Mouse (Mus musculus) heart, adult 2 months (tissue): ENCODE measurements around the gene Timp2. TPM values are rescaled to one million over a fixed set of nuclear protein-coding genes. Genes with fewer than 3 reads are reported as not detected.

ENCODE experiments used
- DNase-seq, 2 experiments: peaks; one replicate each; pipeline ENCODE4 v3.0.0; 2021
- H3K27ac ChIP-seq: fragments of 200-600 bp; 2 replicates; pipeline ENCODE4 v1.8.1; 2022
- H3K27me3 ChIP-seq: fragments of 200-500 bp; 2 replicates; pipeline ENCODE4 v1.6.1; 2012; ENCODE audit warnings: mild to moderate bottlenecking, low read length, inconsistent platforms, mixed read lengths; ENCODE audit not compliant: control insufficient read depth, insufficient read depth
- H3K36me3 ChIP-seq: fragments of 200-500 bp; 2 replicates; pipeline ENCODE4 v1.6.1; 2012; ENCODE audit warnings: low read length, inconsistent platforms; ENCODE audit not compliant: control insufficient read depth, insufficient read depth
- H3K4me1 ChIP-seq: fragments of 200-500 bp; 2 replicates; pipeline ENCODE4 v1.6.1; 2011; ENCODE audit warnings: low read length; ENCODE audit not compliant: control insufficient read depth, insufficient read depth
- H3K4me3 ChIP-seq: fragments of 200-600 bp; 2 replicates; pipeline ENCODE4 v1.8.1; 2022
- H3K79me2 ChIP-seq: fragments of 200-500 bp; replicated peaks from 2 replicates; pipeline ENCODE4 v1.6.1; 2012; ENCODE audit warnings: mild to moderate bottlenecking, inconsistent platforms, low read length, moderate library complexity, mixed read lengths; ENCODE audit not compliant: control insufficient read depth, insufficient read depth
- H3K9ac ChIP-seq: fragments of 200-500 bp; 2 replicates; pipeline ENCODE4 v1.6.1; 2012; ENCODE audit warnings: low read depth, mild to moderate bottlenecking, control low read depth, inconsistent platforms, low read length, mixed read lengths
- CTCF ChIP-seq: fragments of 200-600 bp; IDR thresholded peaks from 2 replicates; pipeline ENCODE4 v1.8.1; 2022; ENCODE audit warnings: antibody characterized with exemption, mild to moderate bottlenecking, moderate library complexity
- EP300 ChIP-seq: fragments of 200-500 bp; IDR thresholded peaks from 2 replicates; pipeline ENCODE4 v1.6.1; 2011; ENCODE audit warnings: low read depth, low read length, control low read depth; ENCODE audit not compliant: insufficient read depth
- POLR2A ChIP-seq: fragments of 200-500 bp; IDR thresholded peaks from 2 replicates; pipeline ENCODE4 v1.6.1; 2011; ENCODE audit warnings: mild to moderate bottlenecking, low read depth, low read length, control low read depth; ENCODE audit not compliant: insufficient read depth
- WGBS: fragments of 180-500 bp; shearing (Covaris S2); methylation state at CpG from one replicate; pipeline ENCODE4 v1.1.7; 2018; 5-methylcytosine and 5-hydroxymethylcytosine counted together
- intact Hi-C: fragments of 180-260 bp; cut with DNase I; formaldehyde crosslinking; loops from one replicate; pipeline ENCODE4 v1.15.1; 2025
- long read RNA-seq: library from polyadenylated mRNA; stranded (forward); transcript quantifications from one replicate; pipeline ENCODE4 v2.0.0, GENCODE M21; 2021
- polyA plus RNA-seq: library from polyadenylated mRNA; depleted of rRNA; stranded (reverse); fragments of >200 nt; gene quantifications from 2 replicates; pipeline ENCODE4 v1.2.3, GENCODE M21; 2012; rRNA removed
- total RNA-seq, 2 experiments: library from RNA; stranded (reverse); gene quantifications; 2 replicates each; pipeline ENCODE4 v1.2.3; 2021

Timp2 gene
- total RNA-seq (100 to 1,000 TPM in 1 of 2 experiments, 10 to 100 TPM in 1; 99.2 to 109 TPM), polyA plus RNA-seq (98.9 and 121 TPM in 2 replicates)
- long read RNA-seq, transcript Timp2-201 (5 exons, 3,709 nt), result major isoform, 82 of 97 reads
- long read RNA-seq, partial matches to known transcripts, result 15 of 97 reads
- long read RNA-seq, other reads (novel, unspliced or antisense), result 0 of 97 reads

DNA sequence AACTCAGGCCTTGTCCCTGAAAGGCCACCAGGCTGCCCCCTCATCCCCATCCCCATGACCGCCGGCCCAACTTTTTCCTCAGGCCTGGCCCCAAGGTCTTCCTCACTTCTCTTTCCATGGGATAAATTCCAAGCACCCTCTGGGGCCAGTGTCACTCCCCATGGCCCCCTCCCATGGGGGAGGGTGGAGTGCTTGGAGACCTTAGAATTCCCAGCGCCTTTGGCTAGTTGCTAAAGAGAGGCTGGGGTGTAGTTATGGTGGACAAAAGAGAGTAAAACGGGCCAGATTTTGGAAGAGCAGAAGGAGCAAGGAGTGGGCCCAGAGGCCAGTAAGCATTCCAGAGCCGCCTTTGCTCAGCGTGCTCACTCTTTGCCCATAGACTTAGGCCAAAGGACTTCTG is at the start of gene Timp2:
Timp2 (minus strand) TSS at position 101 of the 400 bp plus-strand sequence.
- H3K79me2 ChIP-seq, result no peaks in the 10 kb centered on the region
- H3K36me3 ChIP-seq, result no peaks in the 10 kb centered on the region
- no peaks in the 10 kb centered on the region for H3K27me3 ChIP-seq
- peak within 1 kb of the TSS; percentile 62 for H3K4me3 ChIP-seq
- H3K27ac ChIP-seq, result peak within 1 kb of the TSS; percentile 85
- TF ChIP-seq POLR2A, result no peak
- no peak for TF ChIP-seq CTCF
- TF ChIP-seq EP300, result no peak
- intact Hi-C loops, result loop anchor here (1.0 kb wide), 1 partner anchor 38 kb away; no protein-coding TSS in a partner anchor
- DNase-seq, result no peak
- H3K4me1 ChIP-seq, result peaks cover 2% of the 10 kb centered on the region
- peak within 1 kb of the TSS; percentile 74 for H3K9ac ChIP-seq
- 49% methylated on average over 6 of the region's 6 CpGs for WGBS

DNA sequence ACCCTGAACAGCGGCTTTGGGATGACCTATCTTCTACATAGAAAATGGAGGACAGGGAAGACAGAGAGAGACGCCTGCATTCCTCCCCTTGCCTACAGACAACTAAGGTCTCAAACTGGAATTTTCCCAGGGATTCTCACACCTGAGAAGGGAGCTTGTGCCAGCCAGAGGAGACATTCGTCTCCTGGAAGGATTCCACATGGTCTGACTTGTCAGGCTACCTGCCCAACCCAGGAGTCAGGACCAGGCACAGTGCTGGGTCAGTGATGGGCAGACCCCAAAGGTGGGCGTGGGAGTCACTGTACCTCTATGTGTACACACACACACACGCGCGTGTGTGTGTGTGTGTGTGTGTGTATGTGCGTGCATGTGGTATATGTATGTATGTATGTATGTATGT is 49.8 kb upstream of the Timp2 start:
- intact Hi-C loops, result no loop called here

DNA sequence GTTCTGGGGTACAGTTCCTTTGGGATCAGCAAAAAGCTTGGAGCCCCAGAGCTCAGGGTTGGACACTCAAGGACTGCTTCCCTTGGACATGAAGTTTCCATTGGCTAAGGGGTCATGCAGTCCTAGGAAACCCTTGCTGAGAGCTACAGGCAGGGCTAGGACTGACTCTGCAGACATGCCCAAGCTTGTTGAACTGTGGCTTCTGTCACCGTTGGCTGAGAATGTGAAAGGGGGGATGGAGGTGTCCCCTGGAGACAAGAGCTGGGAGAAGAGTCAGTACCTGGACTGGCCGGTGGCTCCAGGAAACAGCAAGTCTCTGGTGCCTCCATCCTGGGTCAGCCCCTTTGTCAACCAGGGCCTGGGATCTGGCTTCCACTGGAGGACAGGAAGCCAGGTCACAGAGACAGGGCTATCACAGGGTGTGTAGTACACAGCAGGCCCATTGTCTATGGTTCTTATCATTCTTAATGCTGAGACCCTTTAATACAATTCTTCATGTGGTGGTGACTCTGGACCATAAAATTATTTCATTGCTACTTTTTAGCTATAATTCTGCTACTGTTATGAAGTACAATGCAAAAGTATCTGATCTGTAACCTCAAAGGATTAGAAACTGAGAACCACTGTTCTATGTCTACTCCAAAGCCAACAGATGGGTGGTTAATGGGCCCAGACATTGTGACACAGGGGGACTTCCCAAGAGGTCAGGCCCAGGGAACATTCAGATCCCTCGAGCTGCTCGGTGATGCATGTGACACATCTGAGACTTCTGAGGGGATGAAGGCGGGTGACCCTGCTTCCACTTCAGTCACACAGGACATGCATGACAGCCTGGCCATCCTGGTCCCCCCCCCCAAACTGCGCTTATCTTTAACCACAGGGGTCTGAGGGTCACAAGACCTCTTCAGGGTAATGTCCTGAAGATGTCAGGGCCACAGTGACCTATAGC is 48.7 kb upstream of the Timp2 start:
- Histone ChIP-seq H3K79me2 (no peaks in the 10 kb centered on the region), H3K4me1 (peaks cover 19% of the 10 kb centered on the region), H3K4me3 (no peak overlapping the region), H3K9ac (no peak overlapping the region), H3K27ac (peak overlapping the region; percentile 15), H3K27me3 (no peaks in the 10 kb centered on the region), H3K36me3 (no peaks in the 10 kb centered on the region; the same call in 1 of the 2 replicates)
- intact Hi-C loops, result no loop called here
- whole genome bisulfite sequencing, result 59% methylated on average over 6 of the region's 6 CpGs
- peak in 1 of 2 experiments; percentile 18 for DNase-seq
- TF ChIP-seq EP300 (no peak), CTCF (no peak), POLR2A (no peak)

More for the DNA sequence above, 49.8 kb upstream of the Timp2 start:
- DNase-seq, result no peak
- H3K4me1 ChIP-seq, result peaks cover 11% of the 10 kb centered on the region
- WGBS, result 94% methylated on average over 8 of the region's 8 CpGs
- H3K4me3 ChIP-seq, result no peak overlapping the region
- no peaks in the 10 kb centered on the region for H3K27me3 ChIP-seq
- H3K36me3 ChIP-seq, result no peaks in the 10 kb centered on the region; the same call in 1 of the 2 replicates
- TF ChIP-seq EP300 (no peak), POLR2A (no peak), CTCF (no peak)
- H3K79me2 ChIP-seq, result no peaks in the 10 kb centered on the region
- H3K9ac ChIP-seq, result no peak overlapping the region
- no peak overlapping the region for H3K27ac ChIP-seq

DNA sequence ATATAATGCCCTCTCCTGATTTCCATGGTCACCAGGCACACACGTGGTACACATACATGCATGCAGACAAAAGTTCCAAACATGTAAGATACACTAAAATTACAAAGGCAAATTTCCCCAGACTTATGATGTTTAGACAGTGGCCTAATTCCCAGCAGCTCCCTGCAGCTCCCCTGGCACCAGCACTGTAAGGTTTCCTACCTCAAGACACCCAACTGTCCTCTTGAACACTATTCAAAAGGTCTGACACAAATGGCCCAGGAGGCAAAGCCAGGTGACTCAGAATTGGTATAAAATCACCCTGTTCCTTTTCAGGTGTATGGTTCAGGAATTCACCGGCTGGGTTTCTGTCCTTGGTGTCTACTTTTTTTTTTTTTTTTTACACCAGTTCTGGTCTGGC is 47.6 kb upstream of the Timp2 start:
- TF ChIP-seq EP300 (no peak), POLR2A (no peak), CTCF (no peak)
- no peak for DNase-seq
- H3K36me3 ChIP-seq, result no peaks in the 10 kb centered on the region; the same call in 1 of the 2 replicates
- H3K4me1 ChIP-seq, result peaks cover 19% of the 10 kb centered on the region
- no peaks in the 10 kb centered on the region for H3K27me3 ChIP-seq
- H3K27ac ChIP-seq, result peak overlapping the region; percentile 96
- no peaks in the 10 kb centered on the region for H3K79me2 ChIP-seq
- H3K4me3 ChIP-seq, result no peak overlapping the region
- intact Hi-C loops, result no loop called here
- no peak overlapping the region for H3K9ac ChIP-seq
- WGBS, result 95% methylated on average over 2 of the region's 2 CpGs

DNA sequence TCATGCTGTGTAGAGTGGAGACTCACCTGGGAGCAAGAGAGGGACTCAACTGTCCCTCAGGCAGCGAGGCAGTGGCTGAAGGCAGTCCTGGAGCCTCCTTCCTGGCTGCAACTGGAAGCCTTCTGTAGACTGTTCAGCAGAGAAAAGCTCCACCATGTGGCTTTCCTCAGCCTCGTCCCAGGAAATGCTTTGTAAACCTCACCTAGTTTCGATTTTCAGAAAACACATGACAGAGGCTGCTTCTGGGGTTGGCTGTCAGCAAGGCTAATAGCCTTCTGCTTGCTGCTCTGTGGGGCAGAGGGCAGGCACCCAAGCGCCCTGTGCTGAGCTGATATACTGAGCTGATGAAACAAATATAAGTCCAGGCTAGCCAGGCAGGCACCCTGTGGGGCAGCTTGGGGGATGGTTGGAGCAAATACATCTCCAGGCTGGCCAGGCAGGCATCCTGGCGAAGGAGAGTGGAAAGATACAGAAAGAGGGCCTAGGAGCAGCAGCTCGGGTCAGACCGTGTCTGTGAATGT is 46.3 kb upstream of the Timp2 start, which contains the start of gene Lgals3bp:
Lgals3bp (minus strand) TSS at position 333 of the 521 bp plus-strand sequence.
- H3K36me3 ChIP-seq, result no peaks in the 10 kb centered on the region; the same call in 1 of the 2 replicates
- intact Hi-C loops, result no loop called here
- peaks cover 19% of the 10 kb centered on the region for H3K4me1 ChIP-seq
- H3K27ac ChIP-seq, result peak within 1 kb of the TSS; percentile 96
- peak within 1 kb of the TSS; percentile 74 for H3K9ac ChIP-seq
- no peaks in the 10 kb centered on the region for H3K27me3 ChIP-seq
- DNase-seq, result peak; percentile 72 to 79
- H3K4me3 ChIP-seq, result peak within 1 kb of the TSS; percentile 44
- no peaks in the 10 kb centered on the region for H3K79me2 ChIP-seq
- peak; percentile 63 for TF ChIP-seq CTCF
- peak; percentile 93 for TF ChIP-seq POLR2A
- TF ChIP-seq EP300, result no peak
- WGBS, result 9% methylated on average over 7 of the region's 7 CpGs
